Comparison of ENCODE assay signal across 21 mouse cellular contexts in the genomic region with DNA sequence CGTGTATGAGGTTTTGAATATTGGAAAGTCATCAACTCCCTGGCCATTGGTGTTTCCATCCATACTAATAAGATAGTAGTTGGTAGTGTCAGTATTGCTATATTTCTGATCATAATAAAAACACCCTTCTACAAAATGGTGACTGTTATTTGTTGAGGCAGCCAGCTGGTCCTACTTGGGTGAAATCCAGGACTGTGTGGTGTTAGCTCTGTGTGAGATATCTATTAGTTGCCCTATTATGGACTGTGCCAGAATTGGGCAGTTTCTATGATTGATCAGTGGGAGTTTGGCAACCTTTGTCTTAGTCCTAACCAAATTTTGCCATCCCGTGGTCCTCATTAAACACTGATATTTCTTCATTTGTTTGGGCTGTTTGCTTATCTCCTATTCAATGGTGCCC. TPM values are rescaled to one million over a fixed set of nuclear protein-coding genes. Genes with fewer than 3 reads are reported as not detected.
A peak's percentile ranks its signal among the peaks of the same experiment; 100 is the strongest.
DNase-seq lines count a peak whose midpoint lies in the region.
"Had no signal": no experiment of that assay in that cellular context is flagged by ENCODE, and none has a peak within 500 bp of the region (broad histone marks: within the 10 kb centered on the region; RNA-seq: fewer than 3 reads in every experiment).

No protein-coding gene starts in this region.

- intact Hi-C loops in left cerebral cortex, postnatal 4 days (cut with DNase I) = no loop called here

- peak; percentile 45 for DNase-seq in cerebellum, adult 11 months
- DNase-seq in cerebellum, postnatal 4 days (ENCODE audit: low spot score in 2 of 2) = no peak
- peak; percentile 53 for DNase-seq in left cerebral cortex, postnatal 4 days
- no peak for DNase-seq in left cerebral cortex, adult 8-10 months (ENCODE audit: low spot score in 2 of 2)
- DNase-seq in cerebellum, adult 9-11 months = peak; percentile 66
- DNase-seq in testis, postnatal 10 days (ENCODE audit: low spot score) = no peak
- no peak for DNase-seq in adrenal gland, adult 2 months
- DNase-seq: adrenal gland, postnatal 25 days; gastrocnemius, postnatal 25 days; heart, adult 11 months; heart, postnatal 36 days; kidney, adult 18-20 months; kidney, postnatal 36 days; liver; right cerebral cortex, adult 18-20 months; spleen, adult 18-20 months; thymus, adult 18-20 months; thymus, postnatal 25 days had no signal

RNA-seq across cellular contexts. Expression of a gene that starts 14.3 kb away (rescaled TPM):
- total RNA-seq in left cerebral cortex, postnatal 4 days (2021) = 1,000 to 10,000 TPM; 1,463 to 1,471 TPM
- 100 to 1,000 TPM; 291 to 337 (median 334) TPM for total RNA-seq in left cerebral cortex, adult 8-10 months (2022)
- 1 to 10 TPM; 1.1 to 1.3 TPM for total RNA-seq in adrenal gland, adult 2 months (2021)
- 0.35 TPM in 1 of 2 replicates, not detected in the other for polyA plus RNA-seq in adrenal gland, adult 2 months (2012; rRNA removed)
- total RNA-seq: G1E; megakaryocyte progenitor cell, adult 5-6 weeks had no signal
- polyA plus RNA-seq: G1E; inflammation-experienced regulatory T-cells, adult 6 months had no signal

Comparison
In these comparisons a context has a peak if more than half of its experiments do, and no peak if none do; other contexts are left out.
1. DNase-seq: peak in cerebellum, adult 11 months (single experiment), left cerebral cortex, postnatal 4 days (single experiment) and cerebellum, adult 9-11 months (single experiment); none in cerebellum, postnatal 4 days (0 of 2), left cerebral cortex, adult 8-10 months (0 of 2), testis, postnatal 10 days (single experiment) and adrenal gland, adult 2 months (single experiment).
2. RNA of a gene that starts 14.3 kb away (total RNA-seq): 1,463 to 1,471 TPM in left cerebral cortex, postnatal 4 days and 291 to 337 TPM in left cerebral cortex, adult 8-10 months; 1.1 to 1.3 TPM in adrenal gland, adult 2 months; every median in the first group is over 100 times any median in the second.